Mouse (Mus musculus) cerebellum, adult 2 months (tissue): ENCODE results near the gene Bbc3. TPM values are rescaled to one million over a fixed set of nuclear protein-coding genes. Genes with fewer than 3 reads are reported as not detected.
"Not testable (repeated sequence)": the region's sequence is repeated elsewhere in the genome, so short reads cannot be mapped to it uniquely, and the experiment has no call there.

Experiments used
- DNase-seq, 2 experiments: peaks; one replicate each; pipeline ENCODE4 v3.0.0; 2021
- H3K27ac ChIP-seq: fragments of 200-500 bp; 2 replicates; pipeline ENCODE4 v1.5.1; 2012; ENCODE audit warnings: low read length, control low read depth, inconsistent platforms; ENCODE audit not compliant: insufficient read depth
- H3K27me3 ChIP-seq: fragments of 200-500 bp; 2 replicates; pipeline ENCODE4 v1.6.1; 2012; ENCODE audit warnings: inconsistent platforms, mild to moderate bottlenecking, low read length, moderate library complexity; ENCODE audit not compliant: control insufficient read depth, insufficient read depth
- H3K4me1 ChIP-seq: fragments of 200-500 bp; 2 replicates; pipeline ENCODE4 v1.6.1; 2011; ENCODE audit warnings: low read length; ENCODE audit not compliant: control insufficient read depth, insufficient read depth
- H3K4me3 ChIP-seq: fragments of 200-500 bp; replicated peaks from 2 replicates; pipeline ENCODE3; 2011; ENCODE audit warnings: mild to moderate bottlenecking, low read depth, low read length, control low read depth; ENCODE audit not compliant: insufficient read depth
- CTCF ChIP-seq: fragments of 200-500 bp; IDR thresholded peaks from 2 replicates; pipeline ENCODE4 v1.5.1; 2011; ENCODE audit warnings: low read depth, mild to moderate bottlenecking, control low read depth, low read length, moderate library complexity, borderline replicate concordance; ENCODE audit not compliant: insufficient read depth
- POLR2A ChIP-seq: fragments of 200-500 bp; IDR thresholded peaks from 2 replicates; pipeline ENCODE4 v1.6.1; 2011; ENCODE audit warnings: low read length, control low read depth, borderline replicate concordance; ENCODE audit not compliant: insufficient read depth
- WGBS: fragments of 180-500 bp; shearing (Covaris S2); methylation state at CpG from one replicate; pipeline ENCODE4 v1.1.7; 2018; 5-methylcytosine and 5-hydroxymethylcytosine counted together
- polyA plus RNA-seq: library from polyadenylated mRNA; depleted of rRNA; stranded (reverse); fragments of >200 nt; gene quantifications from 2 replicates; pipeline ENCODE4 v1.2.3, GENCODE M21; 2012; rRNA removed

Gene Bbc3
- polyA plus RNA-seq, result 17.0 and 20.3 TPM in 2 replicates

- peak within 1 kb of the TSS; percentile 91 for H3K4me3 ChIP-seq
- H3K27me3 ChIP-seq, DNase-seq, H3K4me1 ChIP-seq: not testable (repeated sequence)
- peak within 1 kb of the TSS; percentile 66 for H3K27ac ChIP-seq
- WGBS, result 75% methylated on average over 1 of the region's 1 CpGs
Observed at GRCm38 (mm10) chr7:16308093-16308492, at the start of gene Bbc3. Gene Bbc3 (plus strand): TSS chr7:16308393.

GRCm38 (mm10) chr7:16259110-16259590, 49.0 kb upstream of the Bbc3 start, which contains the start of gene C5ar1:
Gene C5ar1 (minus strand): TSS chr7:16259540.
- Histone ChIP-seq H3K4me3 (no peak within 1 kb of the TSS), H3K27me3 (no peaks in the 10 kb centered on the region), H3K27ac (no peak within 1 kb of the TSS), H3K4me1 (no peaks in the 10 kb centered on the region)
- no peak for DNase-seq
- 85% methylated on average over 5 of the region's 5 CpGs for WGBS
- TF ChIP-seq POLR2A (no peak), CTCF (no peak)

GRCm38 (mm10) chr7:16261097-16261496, 47.1 kb upstream of the Bbc3 start:
- no peaks in the 10 kb centered on the region for H3K27me3 ChIP-seq
- TF ChIP-seq CTCF (no peak), POLR2A (no peak)
- no peak overlapping the region for H3K27ac ChIP-seq
- no peak for DNase-seq
- H3K4me3 ChIP-seq, result no peak overlapping the region
- no peaks in the 10 kb centered on the region for H3K4me1 ChIP-seq
- 70% methylated on average over 1 of the region's 1 CpGs for WGBS

- Histone ChIP-seq H3K4me3 (no peak overlapping the region), H3K27ac (no peak overlapping the region), H3K27me3 (no peaks in the 10 kb centered on the region), H3K4me1 (no peaks in the 10 kb centered on the region)
- TF ChIP-seq CTCF (peak; percentile 73), POLR2A (no peak)
- WGBS, result 24% methylated on average over 8 of the region's 8 CpGs
- DNase-seq, result peak; percentile 72 to 79
Observed at GRCm38 (mm10) chr7:16263015-16263787, 45.0 kb upstream of the Bbc3 start.

- Histone ChIP-seq H3K27ac (no peak overlapping the region), H3K4me1 (no peaks in the 10 kb centered on the region), H3K4me3 (no peak overlapping the region), H3K27me3 (no peaks in the 10 kb centered on the region)
- WGBS, result 84% methylated on average over 5 of the region's 5 CpGs
- TF ChIP-seq POLR2A (no peak), CTCF (no peak)
- DNase-seq, result no peak
Observed at GRCm38 (mm10) chr7:16263843-16264242, 44.4 kb upstream of the Bbc3 start.

- Histone ChIP-seq H3K27ac (no peak overlapping the region), H3K27me3 (no peaks in the 10 kb centered on the region), H3K4me1 (peaks cover 4% of the 10 kb centered on the region; the same call in 1 of the 2 replicates), H3K4me3 (no peak overlapping the region)
- no peak for TF ChIP-seq CTCF
- TF ChIP-seq POLR2A, result no peak
- 92% methylated on average over 11 of the region's 11 CpGs for WGBS
- no peak for DNase-seq
Observed at GRCm38 (mm10) chr7:16265856-16266255, 42.3 kb upstream of the Bbc3 start.

GRCm38 (mm10) chr7:16266593-16266992, 41.6 kb upstream of the Bbc3 start:
- H3K27ac ChIP-seq, H3K27me3 ChIP-seq, H3K4me3 ChIP-seq, DNase-seq, H3K4me1 ChIP-seq: not testable (repeated sequence)
- WGBS, result 76% methylated on average over 7 of the region's 7 CpGs

GRCm38 (mm10) chr7:16271139-16271538, 37.1 kb upstream of the Bbc3 start:
- no peak for DNase-seq
- WGBS, result 24% methylated on average over 1 of the region's 1 CpGs
- Histone ChIP-seq H3K27ac (no peak overlapping the region; the same call in 1 of the 2 replicates), H3K4me1 (peaks cover 14% of the 10 kb centered on the region; the same call in 1 of the 2 replicates), H3K27me3 (no peaks in the 10 kb centered on the region), H3K4me3 (no peak overlapping the region)
- TF ChIP-seq CTCF, result no peak
- TF ChIP-seq POLR2A, result no peak
